Mouse (Mus musculus): ENCODE measurements at regions not wholly inside any gene's neighbourhood (a gene's known extent, or its start where the extent isn't known, plus 50 kb on each side); places are given as distances from the start of the nearest gene placed in this dataset.
A peak's percentile ranks its signal among the peaks of the same experiment; 100 is the strongest.

GRCm38 (mm10) chr13:33721851-33722250 lies 60.6 kb downstream of the Serpinb6d start:
- H3K36me3 ChIP-seq (replicated peaks; ENCODE audit: low read length), result no peaks in the 10 kb centered on the region
- H3K9me3 ChIP-seq, result no peaks in the 10 kb centered on the region
- TF ChIP-seq GATA1 (IDR thresholded peaks at IDR 0.05; ENCODE audit: borderline replicate concordance, low read length) (no peak), FLI1 (IDR thresholded peaks at IDR 0.05; ENCODE audit: low read length) (no peak)
- peaks cover 7% of the 10 kb centered on the region for H3K4me1 ChIP-seq
- no peak overlapping the region for H3K4me3 ChIP-seq (replicated peaks)
- H3K27me3 ChIP-seq (replicated peaks), result no peaks in the 10 kb centered on the region

- TF ChIP-seq GATA1 (IDR thresholded peaks at IDR 0.05; ENCODE audit: borderline replicate concordance, low read length), result no peak
- no peak for TF ChIP-seq FLI1 (IDR thresholded peaks at IDR 0.05; ENCODE audit: low read length)
- Histone ChIP-seq H3K27me3 (replicated peaks) (no peaks in the 10 kb centered on the region), H3K4me3 (replicated peaks) (peak overlapping the region; percentile 86), H3K36me3 (replicated peaks; ENCODE audit: low read length) (no peaks in the 10 kb centered on the region), H3K4me1 (peaks cover 20% of the 10 kb centered on the region), H3K9me3 (no peaks in the 10 kb centered on the region)
Observed at GRCm38 (mm10) chr13:33762293-33763125, 80.7 kb downstream of the Serpinb6e start.

GRCm38 (mm10) chr13:33763295-33763916 lies 79.8 kb downstream of the Serpinb6e start:
- Histone ChIP-seq H3K4me1 (peaks cover 20% of the 10 kb centered on the region), H3K36me3 (replicated peaks; ENCODE audit: low read length) (no peaks in the 10 kb centered on the region), H3K4me3 (replicated peaks) (no peak overlapping the region), H3K9me3 (no peaks in the 10 kb centered on the region), H3K27me3 (replicated peaks) (no peaks in the 10 kb centered on the region)
- TF ChIP-seq FLI1 (IDR thresholded peaks at IDR 0.05; ENCODE audit: low read length) (no peak), GATA1 (IDR thresholded peaks at IDR 0.05; ENCODE audit: borderline replicate concordance, low read length) (no peak)
